In the genomic region with DNA sequence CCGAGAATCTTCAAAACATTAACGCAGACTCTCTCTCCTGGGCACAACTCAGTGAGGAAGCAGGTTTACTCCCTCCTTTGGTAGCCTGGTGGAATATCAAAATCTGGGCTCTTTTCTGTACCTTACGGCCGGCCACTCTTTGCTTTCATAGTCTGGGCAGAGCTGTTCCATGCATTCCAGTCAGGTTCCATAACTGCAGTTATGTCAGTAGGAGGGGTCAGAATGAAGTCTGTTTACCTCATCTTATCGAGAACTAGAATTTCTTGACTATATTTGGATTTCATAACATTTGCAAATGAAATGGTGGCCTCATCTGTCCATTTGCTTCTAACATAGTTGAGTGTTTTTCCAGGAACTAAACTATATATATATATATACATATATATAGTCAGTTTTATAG, we compare ENCODE assay signal across 22 mouse cellular contexts.
"Had no signal": no experiment of that assay in that cellular context is flagged by ENCODE, and none has a peak within 500 bp of the region (broad histone marks: within the 10 kb centered on the region; RNA-seq: fewer than 3 reads in every experiment).

No protein-coding gene starts in this region.

- H3K27me3 ChIP-seq: forebrain, embryonic 15.5 days; heart, embryonic 13.5 days; heart, embryonic 15.5 days; hindbrain, embryonic 13.5 days; hindbrain, embryonic 15.5 days had no signal

- H3K9me3 ChIP-seq: forebrain, embryonic 15.5 days; heart, embryonic 13.5 days; heart, embryonic 15.5 days; hindbrain, embryonic 13.5 days; hindbrain, embryonic 15.5 days had no signal

- DNase-seq: forebrain, postnatal 0 days; gastrocnemius, postnatal 14 days; gastrocnemius, postnatal 36 days; heart, adult 2 months; heart, postnatal 10 days; kidney, adult 18-20 months; kidney, adult 8-10 months; kidney, postnatal 10 days; kidney, postnatal 25 days; kidney, postnatal 4 days; liver had no signal

- H3K27ac ChIP-seq: forebrain, embryonic 15.5 days; heart, adult 2 months; heart, embryonic 13.5 days; heart, embryonic 15.5 days; hindbrain, embryonic 13.5 days; hindbrain, embryonic 15.5 days; layer of hippocampus, adult 2 months; left cerebral cortex, adult 2 months had no signal

- H3K9ac ChIP-seq: forebrain, embryonic 15.5 days; forebrain, postnatal 0 days; heart, embryonic 13.5 days; heart, embryonic 15.5 days; hindbrain, embryonic 13.5 days; hindbrain, embryonic 15.5 days had no signal

- H3K36me3 ChIP-seq: forebrain, embryonic 15.5 days; heart, embryonic 13.5 days; heart, embryonic 15.5 days; hindbrain, embryonic 13.5 days; hindbrain, embryonic 15.5 days had no signal

- H3K4me1 ChIP-seq: forebrain, embryonic 15.5 days; hindbrain, embryonic 13.5 days; hindbrain, embryonic 15.5 days had no signal

- H3K4me2 ChIP-seq: forebrain, embryonic 15.5 days; heart, embryonic 11.5 days; heart, embryonic 13.5 days; heart, embryonic 15.5 days; hindbrain, embryonic 13.5 days; hindbrain, embryonic 15.5 days; liver, embryonic 11.5 days had no signal

- ATAC-seq: forebrain, embryonic 15.5 days; forebrain, postnatal 0 days; inflammation-experienced regulatory T-cells, adult 6 months; intestine, embryonic 16.5 days had no signal

- H3K4me3 ChIP-seq: forebrain, embryonic 15.5 days; heart, adult 2 months; heart, embryonic 13.5 days; heart, embryonic 15.5 days; hindbrain, embryonic 13.5 days; hindbrain, embryonic 15.5 days; layer of hippocampus, adult 2 months; left cerebral cortex, adult 2 months had no signal
